Mouse (Mus musculus): ENCODE measurements around the gene Stat1. TPM values are rescaled to one million over a fixed set of nuclear protein-coding genes. Genes with fewer than 3 reads are reported as not detected.

Gene Stat1
- total RNA-seq (2015), result 55.9 and 59.4 TPM in 2 replicates
- 46.5 and 56.9 TPM in 2 replicates for total RNA-seq (2017)

DNA sequence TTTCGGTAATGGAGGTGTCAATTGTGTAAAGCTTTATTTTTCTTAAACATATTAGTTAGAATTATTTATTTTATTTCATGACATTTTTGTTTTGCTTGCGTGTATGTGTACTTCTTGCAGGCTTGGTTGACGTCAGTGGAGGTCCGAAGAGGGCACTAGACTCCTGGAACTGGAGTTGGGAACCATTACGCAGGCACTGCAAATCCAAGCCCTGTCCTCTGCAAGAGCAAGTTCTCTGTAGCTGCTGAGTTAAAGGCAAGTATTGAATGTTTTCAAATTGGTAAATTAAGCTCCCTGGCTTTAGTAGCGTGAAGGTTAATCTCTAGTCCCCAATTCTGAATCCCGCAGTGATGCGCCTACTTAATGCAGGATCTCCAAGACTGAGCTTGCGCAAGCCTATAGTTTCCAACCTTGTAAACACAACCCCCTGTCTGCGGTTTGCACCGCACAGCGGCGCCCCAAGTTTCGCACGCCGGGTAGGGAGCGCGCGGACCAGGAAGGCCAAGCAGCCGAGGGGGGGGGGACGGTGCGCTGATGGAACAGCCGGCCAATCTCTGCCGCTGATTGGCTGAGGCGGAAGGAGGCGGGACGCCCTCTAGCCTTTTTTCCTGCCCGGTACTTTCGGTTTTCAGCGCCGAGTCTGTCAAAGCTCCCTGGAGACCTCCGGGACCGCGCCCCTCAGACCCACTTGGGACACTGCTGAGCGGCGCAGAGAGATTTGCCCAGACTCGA is at the start of gene Stat1:
Stat1 (plus strand) TSS at position 581 of the 732 bp plus-strand sequence.
- peak; percentile 99 for ATAC-seq (replicated peaks; ENCODE audit: poor library complexity)

DNA sequence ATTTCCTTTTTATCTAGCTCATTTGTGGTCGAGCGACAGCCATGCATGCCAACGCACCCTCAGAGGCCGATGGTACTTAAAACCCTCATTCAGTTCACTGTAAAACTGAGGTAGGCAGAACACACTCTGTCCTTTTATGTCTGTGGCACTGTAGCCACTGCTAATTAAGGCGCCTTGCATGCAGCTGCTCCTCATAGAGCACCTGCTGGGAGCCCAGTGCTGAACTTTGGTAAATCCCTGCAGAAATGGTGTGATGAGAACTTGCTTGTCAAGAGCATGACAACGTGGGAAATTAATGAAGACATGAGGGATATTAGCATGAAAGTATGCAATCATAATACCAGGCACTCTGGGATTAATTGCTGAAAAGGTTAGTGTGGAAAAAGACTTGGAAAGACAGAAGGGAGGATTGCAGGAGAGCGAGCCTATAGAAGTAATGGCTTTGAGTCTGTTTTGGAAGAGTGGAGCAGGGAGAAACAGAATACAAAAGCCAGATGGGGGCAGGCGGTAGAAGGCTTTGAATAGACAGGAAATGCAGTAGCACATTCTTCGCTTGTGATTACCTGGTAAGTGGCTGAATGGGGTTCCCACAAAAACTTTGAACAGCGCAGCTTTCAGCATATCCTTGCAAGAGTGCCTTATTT is 39.4 kb upstream of the Stat1 start:
- ATAC-seq (replicated peaks; ENCODE audit: poor library complexity), result no peak

DNA sequence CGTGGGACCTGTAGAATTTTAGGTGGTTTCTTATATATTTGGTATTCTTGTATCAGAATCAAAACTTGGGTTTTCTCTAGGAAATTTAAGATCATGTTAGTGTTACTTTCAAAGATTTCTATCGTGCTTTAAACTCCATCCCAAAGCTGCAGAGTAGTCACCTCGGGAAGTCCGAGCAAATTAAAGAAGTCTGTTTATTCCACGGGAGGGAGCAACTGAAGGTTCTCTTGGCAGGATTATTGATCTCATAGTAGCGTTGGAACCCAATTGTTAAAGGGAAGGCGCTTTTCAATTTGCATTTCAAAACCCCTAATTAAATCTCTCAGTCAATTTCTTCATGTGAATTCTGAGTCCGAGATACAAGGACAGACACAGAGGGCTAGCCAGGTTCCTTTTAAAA is 38.9 kb upstream of the Stat1 start:
- no peak for ATAC-seq (replicated peaks; ENCODE audit: poor library complexity)

DNA sequence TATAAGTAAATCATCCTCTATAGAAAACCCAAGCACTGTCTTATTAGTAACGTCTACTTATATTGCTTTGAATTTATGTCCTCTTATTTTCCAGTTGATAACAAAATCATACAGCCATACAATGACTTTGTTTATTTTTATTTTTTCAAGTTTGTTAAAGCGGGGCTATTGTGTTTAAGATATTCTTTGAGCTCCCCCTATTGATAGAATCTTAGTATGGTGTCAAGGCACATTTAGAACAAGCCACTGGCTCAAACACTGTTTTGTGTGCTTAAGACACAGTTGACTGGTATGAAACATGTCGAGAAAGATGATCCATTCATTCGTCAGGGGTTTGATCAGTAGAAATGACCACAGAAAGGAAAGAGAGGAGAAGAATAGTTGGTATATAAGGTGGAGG is 33.0 kb upstream of the Stat1 start:
- peak; percentile 57 for ATAC-seq (replicated peaks; ENCODE audit: poor library complexity)

DNA sequence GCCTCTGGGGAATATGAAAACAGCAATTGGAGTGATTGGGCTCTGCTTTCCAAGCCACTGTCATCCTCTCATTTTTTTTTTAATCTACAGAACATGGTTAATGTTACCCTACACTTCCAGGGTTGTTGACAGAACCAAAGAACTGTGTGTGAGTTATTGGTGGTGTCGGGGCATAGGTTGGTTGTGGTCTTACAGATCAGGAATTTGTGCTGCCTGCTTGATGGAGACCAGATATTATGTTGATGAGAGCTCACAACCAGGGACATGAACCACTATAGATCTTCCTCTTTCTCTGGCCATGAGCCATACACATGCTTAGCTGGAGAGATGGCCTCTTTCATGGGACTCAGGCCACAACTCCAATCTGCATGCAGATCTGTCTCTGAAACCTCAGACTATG is 32.1 kb upstream of the Stat1 start:
- ATAC-seq (replicated peaks; ENCODE audit: poor library complexity), result no peak

DNA sequence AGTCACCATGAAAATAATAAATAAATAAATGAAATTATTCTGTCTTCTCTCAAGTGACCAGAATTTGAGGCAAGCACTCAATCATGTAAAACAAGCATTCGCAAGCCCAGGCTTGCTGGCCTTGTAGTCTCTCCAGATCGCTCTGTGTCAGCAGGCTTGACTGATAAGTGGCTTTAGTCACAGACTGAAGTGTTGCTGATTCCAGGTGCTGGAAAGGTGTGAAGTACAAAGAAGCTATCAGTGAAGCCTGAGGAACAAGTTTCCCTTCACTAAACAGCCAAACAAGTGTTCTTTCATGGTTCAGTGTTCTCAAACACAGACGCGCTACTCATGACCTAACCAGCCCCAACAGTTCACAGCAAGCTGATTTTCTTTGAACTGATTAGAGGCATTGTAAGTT is 30.6 kb upstream of the Stat1 start:
- ATAC-seq (replicated peaks; ENCODE audit: poor library complexity), result no peak

DNA sequence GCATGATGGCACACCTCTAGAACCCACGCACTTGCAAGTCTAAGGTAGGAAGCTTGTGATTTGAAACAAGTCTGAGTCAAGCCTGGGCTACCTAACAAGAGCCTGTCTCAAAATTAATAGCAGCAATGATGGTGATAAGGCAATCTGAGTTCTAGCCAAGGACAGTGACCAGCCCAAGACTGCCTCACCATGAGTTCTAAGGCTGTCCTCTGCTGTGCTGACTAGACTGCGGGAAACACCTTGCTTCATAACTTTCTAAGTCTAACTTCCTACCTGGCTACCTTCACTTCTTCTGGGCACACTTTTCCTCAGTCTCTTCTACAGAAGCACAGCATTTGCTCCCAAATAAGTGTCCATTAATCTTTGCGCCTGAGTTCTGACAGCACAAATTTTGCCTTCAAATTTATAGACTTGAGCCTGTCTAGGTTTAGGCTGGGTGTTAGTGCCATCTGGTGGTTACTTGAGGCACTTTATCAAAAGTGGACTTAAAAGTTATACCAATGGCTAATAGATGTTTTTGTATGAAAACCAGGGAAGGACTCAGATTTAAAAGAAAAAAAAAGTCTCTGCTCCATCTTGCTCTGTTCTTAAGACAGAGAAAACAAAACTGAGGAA is 20.5 kb upstream of the Stat1 start:
- ATAC-seq (replicated peaks; ENCODE audit: poor library complexity), result peak; percentile 83

DNA sequence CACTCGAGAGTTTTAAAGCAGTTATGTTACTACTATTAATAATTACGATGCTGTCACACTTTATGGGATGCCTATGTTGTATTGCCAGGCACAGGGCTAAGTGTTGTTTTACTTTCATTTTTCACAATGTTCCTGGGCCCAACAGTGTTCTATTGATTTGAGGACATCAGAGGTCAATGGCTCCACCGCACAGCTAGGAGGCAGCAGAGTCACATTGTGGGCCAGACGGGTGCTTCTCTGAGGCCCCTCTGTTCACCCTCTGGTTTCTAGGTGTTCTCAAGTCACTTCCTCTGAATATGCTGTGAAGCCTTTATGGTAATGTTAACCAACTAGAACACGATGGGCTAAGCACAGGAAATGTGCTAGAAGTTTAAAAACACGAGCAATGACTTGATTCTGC is 18.7 kb upstream of the Stat1 start:
- ATAC-seq (replicated peaks; ENCODE audit: poor library complexity), result peak; percentile 94

DNA sequence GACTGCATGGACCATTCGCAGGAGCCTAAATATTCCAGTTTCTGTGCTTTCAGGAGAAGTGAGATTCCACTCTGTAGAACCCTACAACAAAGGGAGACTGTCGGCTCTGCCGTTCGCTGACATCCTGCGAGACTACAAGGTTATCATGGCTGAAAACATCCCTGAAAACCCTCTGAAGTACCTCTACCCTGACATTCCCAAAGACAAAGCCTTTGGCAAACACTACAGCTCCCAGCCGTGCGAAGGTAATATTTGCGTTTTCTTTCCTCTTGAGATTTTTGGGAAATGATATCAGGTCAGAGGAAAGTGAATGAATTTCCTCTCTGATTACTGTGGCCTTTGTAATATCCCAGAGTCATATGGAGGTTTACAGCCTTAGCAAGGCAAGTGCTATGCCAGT is 16.4 kb upstream of the Stat1 start:
- ATAC-seq (replicated peaks; ENCODE audit: poor library complexity), result no peak

DNA sequence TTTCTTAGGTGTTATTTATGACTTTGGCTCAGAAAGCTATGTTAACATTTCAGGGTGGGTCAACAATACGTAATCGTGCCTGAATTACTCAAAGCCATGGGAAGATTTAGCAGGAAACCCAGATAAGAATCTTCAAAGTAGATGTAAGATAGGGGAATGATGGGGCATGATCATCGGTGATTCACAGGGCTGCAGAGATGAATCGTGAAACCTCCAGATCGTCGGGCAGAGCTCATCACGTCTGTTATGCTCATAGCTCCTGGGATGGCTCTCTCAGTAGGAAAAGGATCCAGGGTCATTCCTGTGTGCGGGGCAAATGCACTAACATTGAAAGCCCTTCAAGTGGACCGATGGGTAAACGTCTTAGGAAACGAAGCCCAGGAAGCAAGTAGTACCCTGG is 12.0 kb upstream of the Stat1 start:
- ATAC-seq (replicated peaks; ENCODE audit: poor library complexity), result no peak

DNA sequence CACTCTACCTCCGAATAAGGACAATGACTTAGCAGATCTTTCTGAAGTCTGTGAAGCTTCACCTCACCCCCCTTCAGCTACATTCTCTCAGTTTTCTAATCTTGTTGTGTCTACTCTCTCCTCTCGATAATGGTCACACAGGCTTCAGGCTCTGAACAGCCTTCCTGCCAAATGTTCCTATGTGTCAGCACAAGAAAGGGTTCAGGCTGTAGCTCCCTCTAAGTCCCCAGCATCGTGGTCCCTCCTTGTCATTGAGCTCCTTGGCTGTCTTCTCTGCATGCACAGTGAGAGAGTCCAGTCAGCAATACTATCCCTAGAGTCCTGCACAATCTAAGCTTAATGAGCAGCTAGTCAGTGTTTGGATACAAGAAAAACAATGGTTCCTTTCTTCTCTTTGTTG is 8.0 kb upstream of the Stat1 start:
- ATAC-seq (replicated peaks; ENCODE audit: poor library complexity), result no peak

DNA sequence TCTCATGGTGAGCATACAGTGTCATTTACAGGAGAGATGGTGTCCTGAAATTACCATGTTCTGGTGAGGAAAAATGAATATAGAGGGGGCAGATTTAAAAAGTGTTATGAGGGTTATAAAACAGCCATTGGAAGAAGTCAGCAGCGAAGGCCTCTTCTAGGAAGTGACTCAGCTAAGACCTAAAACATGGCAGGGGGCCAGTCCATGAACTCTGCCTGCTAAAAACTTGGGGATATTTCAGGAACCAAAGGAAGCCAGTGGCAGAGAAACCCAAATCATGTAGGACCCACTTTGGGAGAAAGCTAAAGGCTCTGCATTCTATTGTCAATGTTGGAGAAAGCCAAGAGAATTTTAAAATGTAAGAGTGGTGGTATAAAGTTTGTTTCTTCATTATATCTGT is 6.9 kb upstream of the Stat1 start:
- no peak for ATAC-seq (replicated peaks; ENCODE audit: poor library complexity)

DNA sequence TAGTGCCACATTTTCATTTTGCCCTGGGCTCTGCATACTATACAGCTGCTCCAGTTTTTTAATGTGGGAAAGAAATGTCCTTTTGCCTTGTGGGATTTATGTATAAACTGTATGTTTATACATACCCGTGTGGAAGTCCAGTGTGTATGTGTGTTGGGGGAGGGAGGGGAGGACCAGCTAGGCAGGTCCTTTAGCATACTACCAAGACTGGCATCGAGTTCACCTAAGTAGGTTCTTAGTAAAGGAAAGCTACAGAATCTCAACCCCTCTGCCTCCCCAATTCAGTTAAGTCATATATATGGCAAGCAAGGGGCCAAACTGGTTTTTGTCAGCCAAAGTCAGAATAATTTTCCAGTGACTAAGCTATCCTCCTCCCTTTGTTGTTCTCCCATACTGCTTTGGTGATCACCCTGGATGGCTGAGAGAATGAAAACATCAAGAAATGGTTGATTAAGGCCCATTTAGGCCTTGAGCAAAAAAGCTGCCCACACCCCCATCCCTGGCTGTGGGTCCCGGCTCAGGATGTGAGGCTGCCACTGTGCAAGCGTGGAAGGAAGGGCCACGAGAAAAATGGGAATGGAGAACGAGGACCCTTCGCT is 6.1 kb upstream of the Stat1 start:
- ATAC-seq (replicated peaks; ENCODE audit: poor library complexity), result no peak

DNA sequence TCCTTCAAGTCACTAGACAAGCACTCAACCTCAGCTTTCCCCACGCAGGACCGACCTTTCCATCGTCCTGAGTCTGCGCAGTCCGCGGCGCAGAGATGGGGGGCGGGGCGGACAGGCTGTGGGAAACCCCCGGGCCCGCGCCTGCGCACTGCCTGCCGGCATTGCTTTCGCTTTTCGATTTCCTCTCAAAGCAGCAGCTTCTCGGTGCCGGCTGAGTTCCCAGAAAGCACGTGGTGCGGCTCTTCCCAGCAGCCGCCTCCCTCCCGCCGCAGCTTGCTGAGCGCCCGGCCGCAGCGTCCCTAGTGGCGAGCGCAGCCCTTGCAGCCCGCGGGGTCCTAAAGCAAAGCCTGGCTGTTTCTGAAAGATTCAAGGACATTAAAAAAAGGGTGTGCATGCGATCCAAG is 5.6 kb upstream of the Stat1 start:
- peak; percentile 98 for ATAC-seq (replicated peaks; ENCODE audit: poor library complexity)

DNA sequence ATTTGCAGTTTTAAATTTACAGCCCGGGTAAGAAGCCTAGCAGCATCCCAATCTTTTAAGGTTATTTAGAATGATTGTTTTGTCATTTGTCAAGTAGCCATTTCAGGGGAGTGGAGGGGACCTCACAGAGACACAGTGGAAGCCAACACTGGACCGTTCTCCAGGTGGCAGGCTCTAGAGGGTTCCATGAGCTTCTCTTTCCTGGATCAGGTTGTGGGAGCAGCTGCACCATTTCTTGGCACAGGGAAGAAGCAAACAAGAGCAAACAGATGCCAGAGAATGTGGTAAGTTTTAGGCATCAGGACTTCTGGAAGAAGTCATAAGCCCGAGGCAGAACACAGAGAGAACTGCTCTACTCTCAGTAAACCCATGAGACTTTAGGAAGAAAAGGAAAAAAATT is 2.8 kb upstream of the Stat1 start:
- ATAC-seq (replicated peaks; ENCODE audit: poor library complexity), result no peak

DNA sequence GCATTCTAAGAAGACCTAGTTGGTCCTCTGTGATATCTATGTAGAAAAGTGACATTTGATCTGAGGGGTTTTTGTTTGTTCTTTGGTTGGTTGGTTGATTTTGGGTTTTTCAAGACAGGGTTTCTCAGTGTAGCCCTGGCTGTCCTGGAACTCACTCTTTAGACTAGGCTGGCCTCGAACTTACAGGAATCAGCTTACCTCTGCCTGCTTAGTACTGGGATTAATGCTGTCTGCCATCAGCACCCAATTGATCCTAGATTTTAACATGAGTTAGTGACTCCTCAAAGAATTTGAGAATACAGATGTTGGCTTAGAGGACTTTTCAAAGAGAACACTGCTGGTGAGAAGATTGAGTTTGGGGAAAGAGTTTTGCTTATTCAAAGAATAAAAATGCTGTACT is 1.5 kb upstream of the Stat1 start:
- ATAC-seq (replicated peaks; ENCODE audit: poor library complexity), result no peak

DNA sequence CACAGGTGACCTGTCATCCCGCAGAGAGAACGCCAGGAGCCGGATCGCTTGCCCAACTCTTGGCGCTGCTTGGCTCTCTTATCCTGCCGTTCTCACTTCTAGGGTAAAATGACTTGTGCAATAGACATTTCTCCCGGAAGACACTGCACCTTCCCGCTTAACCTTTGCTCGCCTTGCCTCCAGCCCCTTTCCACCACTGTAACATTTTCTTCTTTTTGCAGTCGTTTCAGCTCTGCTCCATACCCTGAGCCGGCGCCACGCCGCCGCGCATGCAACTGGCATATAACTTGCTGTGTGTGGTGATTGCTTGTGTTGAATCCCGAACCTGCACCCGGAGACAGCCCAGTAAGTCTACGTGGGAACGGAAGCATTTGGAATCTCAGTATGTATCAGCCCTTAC is 451 bp downstream of the Stat1 start:
- no peak; the same call in 1 of the 2 replicates for ATAC-seq (replicated peaks; ENCODE audit: poor library complexity)

DNA sequence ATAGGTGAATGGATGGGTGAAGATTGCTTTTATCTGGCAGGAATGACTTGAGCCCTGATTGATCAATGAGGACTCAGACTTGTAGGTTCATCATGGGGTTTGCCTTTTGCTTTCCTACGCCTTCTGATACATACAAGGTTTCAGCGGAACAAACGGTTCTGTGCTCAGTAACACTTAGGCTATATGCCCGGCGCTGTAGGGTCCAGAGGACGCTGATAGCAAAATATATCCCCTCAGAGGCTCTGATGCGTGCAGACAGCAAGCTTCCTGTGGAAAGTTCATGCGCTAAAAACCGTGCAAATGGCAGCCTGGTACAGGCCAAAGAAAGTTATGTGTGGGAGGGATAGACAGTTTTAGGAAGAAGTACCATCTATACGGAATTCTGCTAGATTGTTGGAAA is 951 bp downstream of the Stat1 start:
- no peak for ATAC-seq (replicated peaks; ENCODE audit: poor library complexity)

DNA sequence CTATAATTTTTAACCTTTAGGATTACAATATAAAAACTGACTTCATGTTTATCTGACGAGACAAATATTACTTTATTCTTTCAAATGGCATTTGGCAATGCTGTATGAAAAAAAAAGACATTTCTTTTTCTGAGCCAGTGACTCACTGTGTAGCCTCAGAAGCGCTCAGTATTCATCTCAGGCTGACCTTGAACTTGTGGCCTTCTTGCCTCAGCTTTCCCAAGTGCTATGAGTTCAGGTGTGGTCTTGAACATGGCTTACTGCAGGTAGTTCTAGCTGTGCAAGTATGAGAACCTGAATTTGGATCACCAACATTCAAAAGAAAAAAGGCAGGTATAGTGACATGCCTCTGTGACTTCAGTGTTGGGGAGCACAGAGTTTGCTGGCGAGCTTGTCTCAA is 1.8 kb downstream of the Stat1 start:
- ATAC-seq (replicated peaks; ENCODE audit: poor library complexity), result no peak

DNA sequence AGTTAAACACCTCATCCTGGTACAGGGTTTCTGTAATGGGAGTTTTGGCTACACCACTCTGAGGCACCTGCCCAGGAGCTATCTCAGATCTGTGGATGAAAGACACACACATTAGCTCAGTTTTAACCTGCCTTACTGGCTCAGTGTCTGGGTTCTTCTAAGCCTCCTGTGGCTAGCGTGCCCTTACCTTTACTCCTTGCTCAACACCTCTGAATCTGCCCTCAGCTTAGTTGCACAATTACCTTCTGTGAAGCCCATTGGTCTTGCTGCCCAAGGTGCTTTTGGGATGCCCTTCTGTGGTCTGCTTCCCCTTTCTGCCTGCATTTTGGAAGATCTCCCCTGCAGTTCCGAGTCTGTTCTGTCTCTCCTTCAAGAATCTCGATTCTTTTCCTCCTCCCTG is 5.6 kb downstream of the Stat1 start:
- no peak for ATAC-seq (replicated peaks; ENCODE audit: poor library complexity)

DNA sequence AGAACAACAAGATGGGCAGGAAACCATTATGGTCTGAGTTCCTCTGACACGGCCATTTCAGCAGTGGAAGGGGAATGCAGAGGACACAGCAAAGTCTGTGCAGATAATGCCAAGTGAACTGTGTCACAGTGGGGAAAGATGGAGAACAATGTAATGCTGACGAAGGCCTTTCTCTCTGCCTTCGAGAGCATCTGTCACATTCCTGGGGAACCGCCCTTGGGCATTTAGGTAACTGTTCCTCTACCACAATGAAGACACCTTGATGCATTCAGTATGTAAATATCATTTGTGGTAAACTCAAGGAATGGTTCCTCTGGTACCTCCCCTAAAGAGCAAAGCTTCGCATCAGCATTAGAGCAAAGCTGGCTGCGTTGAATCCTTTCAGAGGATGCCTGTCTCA is 8.1 kb downstream of the Stat1 start:
- ATAC-seq (replicated peaks; ENCODE audit: poor library complexity), result no peak

DNA sequence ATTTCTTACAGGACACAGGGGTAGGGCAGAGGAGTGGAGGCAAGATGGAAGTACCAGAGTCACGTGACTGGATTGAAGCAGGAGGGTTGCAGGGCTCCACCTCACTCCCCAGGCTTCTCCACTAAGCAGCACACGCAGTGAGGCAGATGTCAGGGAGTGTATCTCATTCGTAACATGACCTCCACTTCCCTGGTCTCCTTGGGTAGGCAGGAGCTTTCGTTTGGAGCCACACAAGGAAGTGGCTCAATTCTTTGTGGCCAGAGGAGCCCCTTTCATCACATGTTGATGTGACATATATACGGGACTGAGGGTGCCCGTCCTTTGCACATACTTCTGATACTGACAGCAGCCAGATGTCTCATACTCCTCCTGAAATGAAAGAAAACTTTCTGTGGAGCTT is 10.6 kb downstream of the Stat1 start:
- peak; percentile 99 for ATAC-seq (replicated peaks; ENCODE audit: poor library complexity)

Data from megakaryocyte progenitor cell, adult 5-6 weeks (primary cell).